Mouse (Mus musculus) heart, postnatal 14 days (tissue): Measurements from ENCODE around the gene Krt7. TPM values are rescaled to one million over a fixed set of nuclear protein-coding genes. Genes with fewer than 3 reads are reported as not detected.

Experiments used
- microRNA-seq, 2 experiments: library from miRNA; unstranded; fragments of <30 nt; microRNA quantifications; one replicate each; pipeline ENCODE4 v1.2.0; 2021 to 2022
- total RNA-seq, 2 experiments: library from RNA; stranded (reverse); gene quantifications; 2 replicates each; pipeline ENCODE4 v1.2.3; 2021

Gene Krt7
- total RNA-seq, 2 experiments from 2014 or later, result 3.2 to 3.4 TPM

Small RNA genes within 50 kb of the gene (microRNA-seq; reads per million reads assigned to microRNA genes)
- 1.1 to 1.9 reads per million in 2 experiments for gene Mir1941

Other genes with a start within 250 kb of the Krt7 start
- 10 to 100 TPM; 14.5 to 14.7 TPM for gene Acvr1b, start 237.0 kb upstream of the Krt7 start, total RNA-seq
- 10 to 100 TPM; 12.9 to 14.0 TPM for gene Grasp, start 186.9 kb upstream of the Krt7 start, total RNA-seq
- gene Nr4a1, start 156.8 kb upstream of the Krt7 start, total RNA-seq, result 10 to 100 TPM; 14.0 to 63.1 TPM
- 10 to 100 TPM; 24.7 to 25.5 TPM for gene Atg101, start 126.8 kb upstream of the Krt7 start, total RNA-seq
- gene 6030408B16Rik, start 117.8 kb upstream of the Krt7 start, total RNA-seq, result 1 to 10 TPM; 1.7 to 1.8 TPM
- gene Krt80, start 40.9 kb upstream of the Krt7 start, total RNA-seq, result 1 to 10 TPM; 1.1 to 1.6 TPM
- not detected for gene Krt87, start 27.8 kb downstream of the Krt7 start, total RNA-seq
- gene Krt88, start 36.7 kb downstream of the Krt7 start, total RNA-seq, result not detected
- not detected for gene Krt81, start 52.7 kb downstream of the Krt7 start, total RNA-seq
- gene Krt86, start 62.4 kb downstream of the Krt7 start, total RNA-seq, result not detected
- gene Krt83, start 80.5 kb downstream of the Krt7 start, total RNA-seq, result not detected
- not detected for gene Gm49425, start 106.2 kb downstream of the Krt7 start, total RNA-seq
- under 1 TPM in 1 of 2 experiments, not detected in 1; 0.15 TPM for gene Krt84, start 121.8 kb downstream of the Krt7 start, total RNA-seq
- not detected for gene Krt82, start 139.6 kb downstream of the Krt7 start, total RNA-seq
- gene Krt90, start 151.9 kb downstream of the Krt7 start, total RNA-seq, result under 1 TPM in 1 of 2 experiments, not detected in 1; 0.14 TPM
- not detected for gene Krt75, start 162.9 kb downstream of the Krt7 start, total RNA-seq
- not detected for gene Gm5414, start 217.1 kb downstream of the Krt7 start, total RNA-seq
- not detected for gene Gm5478, start 236.3 kb downstream of the Krt7 start, total RNA-seq